Mouse (Mus musculus) C2C12 (cell line): ENCODE measurements at regions not wholly inside any gene's neighbourhood (a gene's known extent, or its start where the extent isn't known, plus 50 kb on each side); places are given as distances from the start of the nearest gene placed in this dataset.

Experiments used
- CEBPB ChIP-seq: IDR thresholded peaks from one replicate; pipeline ENCODE4 v1.6.1; 2011; ENCODE audit warnings: low read depth, mild to moderate bottlenecking, control low read depth, moderate library complexity
- CTCF ChIP-seq: IDR thresholded peaks from one replicate; pipeline ENCODE4 v1.5.1; 2011; ENCODE audit not compliant: control insufficient read depth, insufficient read depth, insufficient read length
- MAX ChIP-seq: IDR thresholded peaks from one replicate; pipeline ENCODE4 v1.6.1; 2011; ENCODE audit warnings: mild to moderate bottlenecking, control low read depth
- MYOG ChIP-seq: IDR thresholded peaks from one replicate; pipeline ENCODE4 v1.6.1; 2011; ENCODE audit not compliant: control insufficient read depth, insufficient read length; ENCODE audit errors: extremely low read depth
- USF1 ChIP-seq: IDR thresholded peaks from one replicate; pipeline ENCODE4 v1.6.1; 2011; ENCODE audit warnings: low read depth, mild to moderate bottlenecking, control low read depth, moderate library complexity

DNA sequence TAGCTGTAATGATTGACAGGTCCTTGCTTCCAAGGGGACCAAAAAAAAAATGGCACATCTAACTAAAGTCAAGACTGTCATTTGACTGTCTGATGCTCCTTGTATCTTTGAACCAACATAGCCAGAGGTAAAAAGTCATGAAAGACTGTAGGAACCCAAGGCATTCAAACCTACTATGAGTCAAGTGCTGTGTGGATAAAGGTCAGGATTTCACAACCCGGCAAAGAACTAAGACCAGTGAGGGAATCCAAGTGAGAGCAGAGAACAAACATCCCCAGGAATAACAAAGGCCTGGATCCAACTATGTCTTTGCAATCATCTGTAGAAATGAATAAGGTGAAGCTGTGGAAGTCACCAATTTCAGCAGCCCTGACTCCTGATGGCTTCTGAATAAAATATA lies 218.2 kb upstream of the Usp24 start:
- no peak for TF ChIP-seq CTCF
- no peak for TF ChIP-seq MYOG
- TF ChIP-seq USF1: no peak
- TF ChIP-seq MAX: no peak
- no peak for TF ChIP-seq CEBPB
